Mouse (Mus musculus): Measurements from ENCODE around the gene Myrip. TPM values are rescaled to one million over a fixed set of nuclear protein-coding genes. Genes with fewer than 3 reads are reported as not detected.

Gene Myrip
- polyA plus RNA-seq, 1 experiment: not detected

DNA sequence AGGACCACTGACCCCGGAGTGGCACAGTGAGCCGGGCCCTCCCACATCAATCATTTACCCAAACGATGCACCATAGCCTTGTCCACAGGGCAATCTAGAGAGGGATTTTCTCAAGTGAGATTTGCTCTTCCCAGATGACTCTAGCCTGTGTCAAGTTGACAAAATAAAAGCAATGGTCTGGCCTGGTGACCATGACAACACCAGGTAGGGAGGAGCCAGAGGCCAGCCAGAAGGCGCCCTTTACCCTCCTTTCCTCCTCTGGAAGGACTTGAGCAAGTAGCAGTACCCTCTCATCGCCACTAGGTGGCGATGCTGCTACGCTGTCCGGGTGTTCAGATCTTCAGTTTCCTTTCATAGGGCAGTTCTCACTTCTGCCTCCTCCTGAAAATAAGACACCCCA, 132.4 kb downstream of the Myrip start:
- Histone ChIP-seq H3K9me3 (peaks cover 6% of the 10 kb centered on the region), H3K36me3 (replicated peaks; ENCODE audit: low read length) (no peaks in the 10 kb centered on the region), H3K4me1 (peaks cover 33% of the 10 kb centered on the region), H3K27me3 (replicated peaks) (peaks cover 7% of the 10 kb centered on the region), H3K4me3 (replicated peaks) (no peak overlapping the region)
- TF ChIP-seq FLI1 (IDR thresholded peaks at IDR 0.05; ENCODE audit: low read length) (no peak), GATA1 (IDR thresholded peaks at IDR 0.05; ENCODE audit: borderline replicate concordance, low read length) (no peak)

DNA sequence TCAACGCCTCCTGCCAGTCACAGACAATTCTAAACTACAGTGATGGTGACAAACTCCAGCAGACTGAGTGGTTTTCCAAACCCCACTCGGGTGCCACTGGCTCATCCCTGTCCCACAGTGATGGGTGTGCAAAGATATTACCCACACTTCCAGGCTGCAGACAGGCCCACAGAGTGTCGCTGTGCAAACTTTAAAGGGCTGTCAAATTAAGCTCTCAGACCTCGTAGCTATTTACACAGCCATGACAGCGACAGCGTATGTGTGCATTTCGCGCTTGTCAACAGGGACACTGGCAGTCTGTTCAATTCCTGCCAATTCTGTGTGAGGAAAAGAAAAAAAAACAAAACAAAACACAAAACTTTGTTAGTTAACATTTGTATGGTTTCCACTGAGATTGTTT, 134.5 kb downstream of the Myrip start:
- H3K36me3 ChIP-seq (replicated peaks; ENCODE audit: low read length): no peaks in the 10 kb centered on the region
- TF ChIP-seq FLI1 (IDR thresholded peaks at IDR 0.05; ENCODE audit: low read length) (no peak), GATA1 (IDR thresholded peaks at IDR 0.05; ENCODE audit: borderline replicate concordance, low read length) (no peak)
- peaks cover 19% of the 10 kb centered on the region for H3K9me3 ChIP-seq
- peaks cover 13% of the 10 kb centered on the region for H3K4me1 ChIP-seq
- no peak overlapping the region for H3K4me3 ChIP-seq (replicated peaks)
- H3K27me3 ChIP-seq (replicated peaks): peaks cover 7% of the 10 kb centered on the region

- Histone ChIP-seq H3K36me3 (replicated peaks; ENCODE audit: low read length) (no peaks in the 10 kb centered on the region), H3K4me1 (peaks cover 7% of the 10 kb centered on the region), H3K27me3 (replicated peaks) (peaks cover 11% of the 10 kb centered on the region), H3K4me3 (replicated peaks) (no peak overlapping the region), H3K9me3 (peaks cover 28% of the 10 kb centered on the region)
- TF ChIP-seq FLI1 (IDR thresholded peaks at IDR 0.05; ENCODE audit: low read length) (no peak), GATA1 (IDR thresholded peaks at IDR 0.05; ENCODE audit: borderline replicate concordance, low read length) (no peak)
These were observed 135.5 kb downstream of the Myrip start for GRCm38 (mm10) chr9:120436854-120437253.

GRCm38 (mm10) chr9:120437266-120437876, 136.1 kb downstream of the Myrip start:
- Histone ChIP-seq H3K4me3 (replicated peaks) (no peak overlapping the region), H3K27me3 (replicated peaks) (peaks cover 13% of the 10 kb centered on the region), H3K36me3 (replicated peaks; ENCODE audit: low read length) (no peaks in the 10 kb centered on the region), H3K4me1 (peaks cover 5% of the 10 kb centered on the region), H3K9me3 (peaks cover 28% of the 10 kb centered on the region)
- no peak for TF ChIP-seq FLI1 (IDR thresholded peaks at IDR 0.05; ENCODE audit: low read length)
- TF ChIP-seq GATA1 (IDR thresholded peaks at IDR 0.05; ENCODE audit: borderline replicate concordance, low read length): no peak

- peaks cover 28% of the 10 kb centered on the region for H3K9me3 ChIP-seq
- peaks cover 5% of the 10 kb centered on the region for H3K4me1 ChIP-seq
- H3K36me3 ChIP-seq (replicated peaks; ENCODE audit: low read length): no peaks in the 10 kb centered on the region
- H3K4me3 ChIP-seq (replicated peaks): no peak overlapping the region
- peaks cover 13% of the 10 kb centered on the region for H3K27me3 ChIP-seq (replicated peaks)
- TF ChIP-seq GATA1 (IDR thresholded peaks at IDR 0.05; ENCODE audit: borderline replicate concordance, low read length): no peak
- TF ChIP-seq FLI1 (IDR thresholded peaks at IDR 0.05; ENCODE audit: low read length): no peak
These were observed 137.0 kb downstream of the Myrip start for GRCm38 (mm10) chr9:120438350-120438749.

DNA sequence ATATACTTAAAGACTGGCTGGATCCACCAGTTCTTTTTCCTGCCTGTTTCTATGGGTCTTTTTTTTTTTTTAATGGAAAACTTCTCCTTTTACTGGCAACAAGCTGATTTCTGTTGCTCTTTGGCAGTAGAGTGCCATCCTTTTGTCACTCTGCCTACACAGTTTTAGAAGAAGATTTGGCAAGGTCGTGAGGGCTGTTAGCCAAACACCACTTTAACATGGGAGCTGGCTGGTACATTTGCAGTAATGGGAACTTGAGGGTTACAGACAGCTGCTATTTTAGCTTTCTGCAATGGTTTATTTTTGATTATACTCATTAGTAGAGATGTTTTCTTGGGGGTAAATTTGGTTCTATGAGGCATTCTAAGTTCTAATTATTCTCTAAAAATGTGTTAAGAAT, 137.5 kb downstream of the Myrip start:
- TF ChIP-seq GATA1 (IDR thresholded peaks at IDR 0.05; ENCODE audit: borderline replicate concordance, low read length): no peak
- TF ChIP-seq FLI1 (IDR thresholded peaks at IDR 0.05; ENCODE audit: low read length): no peak
- H3K4me3 ChIP-seq (replicated peaks): no peak overlapping the region
- H3K9me3 ChIP-seq: peaks cover 28% of the 10 kb centered on the region
- H3K36me3 ChIP-seq (replicated peaks; ENCODE audit: low read length): no peaks in the 10 kb centered on the region
- H3K27me3 ChIP-seq (replicated peaks): peaks cover 13% of the 10 kb centered on the region
- H3K4me1 ChIP-seq: peaks cover under 1% of the 10 kb centered on the region

- Histone ChIP-seq H3K36me3 (replicated peaks; ENCODE audit: low read length) (no peaks in the 10 kb centered on the region), H3K9me3 (peaks cover 18% of the 10 kb centered on the region), H3K4me1 (no peaks in the 10 kb centered on the region), H3K4me3 (replicated peaks) (no peak overlapping the region), H3K27me3 (replicated peaks) (peaks cover 23% of the 10 kb centered on the region)
- TF ChIP-seq FLI1 (IDR thresholded peaks at IDR 0.05; ENCODE audit: low read length): no peak
- no peak for TF ChIP-seq GATA1 (IDR thresholded peaks at IDR 0.05; ENCODE audit: borderline replicate concordance, low read length)
These were observed 143.3 kb downstream of the Myrip start for GRCm38 (mm10) chr9:120444642-120445041.

- no peaks in the 10 kb centered on the region for H3K9me3 ChIP-seq
- H3K36me3 ChIP-seq (replicated peaks; ENCODE audit: low read length): no peaks in the 10 kb centered on the region
- H3K27me3 ChIP-seq (replicated peaks): peaks cover 32% of the 10 kb centered on the region
- H3K4me3 ChIP-seq (replicated peaks): no peak overlapping the region
- no peak for TF ChIP-seq FLI1 (IDR thresholded peaks at IDR 0.05; ENCODE audit: low read length)
- no peak for TF ChIP-seq GATA1 (IDR thresholded peaks at IDR 0.05; ENCODE audit: borderline replicate concordance, low read length)
- H3K4me1 ChIP-seq: no peaks in the 10 kb centered on the region
These were observed 148.5 kb downstream of the Myrip start for GRCm38 (mm10) chr9:120449696-120450329.

GRCm38 (mm10) chr9:120455768-120456655, 154.7 kb downstream of the Myrip start:
- Histone ChIP-seq H3K4me1 (peaks cover 5% of the 10 kb centered on the region; the same call in 1 of the 2 replicates), H3K36me3 (replicated peaks; ENCODE audit: low read length) (no peaks in the 10 kb centered on the region), H3K27me3 (replicated peaks) (peaks cover 28% of the 10 kb centered on the region), H3K9me3 (peaks cover 8% of the 10 kb centered on the region), H3K4me3 (replicated peaks) (no peak overlapping the region)
- TF ChIP-seq GATA1 (IDR thresholded peaks at IDR 0.05; ENCODE audit: borderline replicate concordance, low read length) (no peak), FLI1 (IDR thresholded peaks at IDR 0.05; ENCODE audit: low read length) (no peak)
